Mouse (Mus musculus): Measurements from ENCODE around the gene Gm47985.

GRCm38 (mm10) chr1:151227506-151227905 lies 45.2 kb downstream of the Gm47985 start:
- TF ChIP-seq EP300 (IDR thresholded peaks at IDR 0.05; ENCODE audit: low read depth), result no peak
- no peak for TF ChIP-seq CTCF (IDR thresholded peaks at IDR 0.05; ENCODE audit: low read depth)
